Mouse (Mus musculus) forebrain, embryonic 14.5 days (tissue): ENCODE data around the gene Mdh1. TPM values are rescaled to one million over a fixed set of nuclear protein-coding genes. Genes with fewer than 3 reads are reported as not detected.
"Not testable (repeated sequence)": the region's sequence is repeated elsewhere in the genome, so short reads cannot be mapped to it uniquely, and the experiment has no call there.

Experiments
- ATAC-seq: fragments of 200-750 bp; cut with Nextera tagmentation; 2 replicates; pipeline ENCODE4 v1.8.0; 2017; ENCODE audit warnings: mild to moderate bottlenecking, moderate library complexity
- DNase-seq: peaks from one replicate; pipeline ENCODE4 v3.0.0-alpha.2; 2015; ENCODE audit warnings: low spot score
- H3K27ac ChIP-seq: fragments of 300-500 bp; sonication (generic); 2 replicates; pipeline ENCODE4 v1.5.1; 2014; ENCODE audit warnings: low read depth, mild to moderate bottlenecking, control low read depth, low read length, moderate library complexity
- H3K27me3 ChIP-seq: fragments of 300-500 bp; sonication (generic); replicated peaks from 2 replicates; pipeline ENCODE4 v1.6.1; 2014; ENCODE audit warnings: low read length, control low read depth, mixed read lengths; ENCODE audit not compliant: control insufficient read depth, insufficient read depth
- H3K36me3 ChIP-seq: fragments of 300-500 bp; sonication (generic); 2 replicates; pipeline ENCODE4 v1.6.1; 2014; ENCODE audit warnings: low read length, control low read depth; ENCODE audit not compliant: control insufficient read depth, insufficient read depth
- H3K4me1 ChIP-seq: fragments of 300-500 bp; sonication (generic); 2 replicates; pipeline ENCODE4 v1.6.1; 2014; ENCODE audit warnings: antibody characterized with exemption, low read length, control low read depth; ENCODE audit not compliant: control insufficient read depth, insufficient read depth
- H3K4me2 ChIP-seq: fragments of 300-500 bp; sonication (generic); 2 replicates; pipeline ENCODE4 v1.6.1; 2014; ENCODE audit warnings: mild to moderate bottlenecking, control low read depth, low read length
- H3K4me3 ChIP-seq: fragments of 300-500 bp; sonication (generic); 2 replicates; pipeline ENCODE4 v1.5.1; 2014; ENCODE audit warnings: low read depth, low read length, control low read depth
- H3K9ac ChIP-seq: fragments of 300-500 bp; sonication (generic); 2 replicates; pipeline ENCODE4 v1.6.1; 2014; ENCODE audit warnings: mild to moderate bottlenecking, low read length, control low read depth, moderate library complexity
- H3K9me3 ChIP-seq: fragments of 300-500 bp; sonication (generic); replicated peaks from 2 replicates; pipeline ENCODE4 v1.6.1; 2016; ENCODE audit warnings: low read length, control low read depth, mixed read lengths; ENCODE audit not compliant: control insufficient read depth
- WGBS: fragments of 180-500 bp; shearing (Covaris S2); extraction: QIAGEN DNeasy Blood & Tissue Kit; methylation state at CpG from one replicate; pipeline ENCODE4 v1.1.7; 2014; 5-methylcytosine and 5-hydroxymethylcytosine counted together
- polyA plus RNA-seq: library from polyadenylated mRNA; unstranded; fragments of >200 nt; fragmentation: Nextera tagmentation; extraction: Ambion mirVana; gene quantifications from 2 replicates; pipeline ENCODE4 v1.2.1, GENCODE M21; 2014

Mdh1 gene
- polyA plus RNA-seq, 1 experiment from 2014 or later, result 566 TPM

GRCm38 (mm10) chr11:21549754-21550153, 22.4 kb downstream of the Mdh1 start:
- no peaks in the 10 kb centered on the region for H3K36me3 ChIP-seq
- DNase-seq, result no peak
- no peaks in the 10 kb centered on the region for H3K4me1 ChIP-seq
- ATAC-seq, result no peak
- H3K9me3 ChIP-seq, result no peaks in the 10 kb centered on the region
- no peak overlapping the region for H3K9ac ChIP-seq
- H3K4me3 ChIP-seq, result no peak overlapping the region
- 91% methylated on average over 4 of the region's 4 CpGs for WGBS
- no peak overlapping the region for H3K27ac ChIP-seq
- H3K4me2 ChIP-seq, result no peak overlapping the region
- H3K27me3 ChIP-seq, result no peaks in the 10 kb centered on the region

GRCm38 (mm10) chr11:21549052-21549451, 23.1 kb downstream of the Mdh1 start:
- Histone ChIP-seq H3K4me1 (no peaks in the 10 kb centered on the region), H3K27me3 (no peaks in the 10 kb centered on the region), H3K9ac (no peak overlapping the region), H3K36me3 (no peaks in the 10 kb centered on the region), H3K27ac (no peak overlapping the region), H3K9me3 (no peaks in the 10 kb centered on the region), H3K4me3 (no peak overlapping the region), H3K4me2 (no peak overlapping the region)
- WGBS, result 88% methylated on average over 2 of the region's 2 CpGs
- DNase-seq, result no peak
- ATAC-seq, result no peak

GRCm38 (mm10) chr11:21547518-21547917, 24.6 kb downstream of the Mdh1 start:
- no peak for ATAC-seq
- Histone ChIP-seq H3K4me1 (no peaks in the 10 kb centered on the region), H3K4me2 (no peak overlapping the region), H3K9ac (no peak overlapping the region), H3K9me3 (no peaks in the 10 kb centered on the region), H3K27me3 (no peaks in the 10 kb centered on the region), H3K27ac (no peak overlapping the region), H3K4me3 (no peak overlapping the region), H3K36me3 (no peaks in the 10 kb centered on the region)
- DNase-seq, result no peak

- Histone ChIP-seq H3K4me3 (no peak overlapping the region), H3K4me1 (no peaks in the 10 kb centered on the region), H3K9ac (no peak overlapping the region), H3K27ac (no peak overlapping the region), H3K9me3 (no peaks in the 10 kb centered on the region), H3K4me2 (no peak overlapping the region), H3K36me3 (no peaks in the 10 kb centered on the region), H3K27me3 (no peaks in the 10 kb centered on the region)
- DNase-seq (no peak), ATAC-seq (no peak)
- WGBS, result 92% methylated on average over 1 of the region's 1 CpGs
Observed at GRCm38 (mm10) chr11:21546671-21547070, 25.5 kb downstream of the Mdh1 start.

- Histone ChIP-seq H3K4me2 (no peak overlapping the region), H3K9ac (no peak overlapping the region), H3K36me3 (no peaks in the 10 kb centered on the region), H3K4me1 (no peaks in the 10 kb centered on the region), H3K27me3 (no peaks in the 10 kb centered on the region), H3K27ac (no peak overlapping the region), H3K9me3 (no peaks in the 10 kb centered on the region), H3K4me3 (no peak overlapping the region)
- DNase-seq (no peak), ATAC-seq (no peak)
Observed at GRCm38 (mm10) chr11:21545951-21546350, 26.2 kb downstream of the Mdh1 start.

GRCm38 (mm10) chr11:21545021-21545420, 27.1 kb downstream of the Mdh1 start:
- Histone ChIP-seq H3K4me3 (no peak overlapping the region), H3K27ac (no peak overlapping the region), H3K9me3 (no peaks in the 10 kb centered on the region), H3K36me3 (no peaks in the 10 kb centered on the region), H3K27me3 (no peaks in the 10 kb centered on the region), H3K4me1 (no peaks in the 10 kb centered on the region), H3K4me2 (no peak overlapping the region), H3K9ac (no peak overlapping the region)
- no peak; the same call in 1 of the 2 replicates for ATAC-seq
- DNase-seq, result peak; percentile 21
- WGBS, result 68% methylated on average over 2 of the region's 2 CpGs

GRCm38 (mm10) chr11:21542731-21543130, 29.4 kb downstream of the Mdh1 start:
- 91% methylated on average over 5 of the region's 5 CpGs for WGBS
- ATAC-seq, result no peak
- H3K27me3 ChIP-seq, result no peaks in the 10 kb centered on the region
- DNase-seq, result no peak
- H3K27ac ChIP-seq, result no peak overlapping the region
- H3K9ac ChIP-seq, result no peak overlapping the region
- no peaks in the 10 kb centered on the region for H3K4me1 ChIP-seq
- H3K4me2 ChIP-seq, result no peak overlapping the region
- no peaks in the 10 kb centered on the region for H3K36me3 ChIP-seq
- no peaks in the 10 kb centered on the region for H3K9me3 ChIP-seq
- no peak overlapping the region for H3K4me3 ChIP-seq

- Histone ChIP-seq H3K9me3 (no peaks in the 10 kb centered on the region), H3K27me3 (no peaks in the 10 kb centered on the region), H3K36me3 (no peaks in the 10 kb centered on the region), H3K4me2 (no peak overlapping the region), H3K4me3 (no peak overlapping the region), H3K9ac (no peak overlapping the region), H3K4me1 (no peaks in the 10 kb centered on the region), H3K27ac (no peak overlapping the region)
- DNase-seq, result no peak
- ATAC-seq, result no peak
- WGBS, result 97% methylated on average over 2 of the region's 2 CpGs
Observed at GRCm38 (mm10) chr11:21540622-21541021, 31.5 kb downstream of the Mdh1 start.

- no peaks in the 10 kb centered on the region for H3K36me3 ChIP-seq
- H3K4me1 ChIP-seq, result no peaks in the 10 kb centered on the region
- H3K9ac ChIP-seq, result no peak overlapping the region
- H3K4me3 ChIP-seq, result no peak overlapping the region
- 79% methylated on average over 2 of the region's 2 CpGs for WGBS
- no peaks in the 10 kb centered on the region for H3K27me3 ChIP-seq
- no peak overlapping the region for H3K4me2 ChIP-seq
- no peak overlapping the region for H3K27ac ChIP-seq
- DNase-seq (no peak), ATAC-seq (no peak)
- no peaks in the 10 kb centered on the region for H3K9me3 ChIP-seq
Observed at GRCm38 (mm10) chr11:21540072-21540471, 32.1 kb downstream of the Mdh1 start.

GRCm38 (mm10) chr11:21530856-21531255, 41.3 kb downstream of the Mdh1 start:
- not testable (repeated sequence) for H3K4me2 ChIP-seq, H3K36me3 ChIP-seq, H3K4me3 ChIP-seq, H3K4me1 ChIP-seq, H3K27me3 ChIP-seq, H3K9ac ChIP-seq, DNase-seq, ATAC-seq, H3K9me3 ChIP-seq, H3K27ac ChIP-seq
- 87% methylated on average over 2 of the region's 2 CpGs for WGBS
